Mouse (Mus musculus) limb, embryonic 11.5 days (tissue): ENCODE results near the gene Prickle1. TPM values are rescaled to one million over a fixed set of nuclear protein-coding genes. Genes with fewer than 3 reads are reported as not detected.

Experiments used
- ATAC-seq: fragments of 200-750 bp; cut with Nextera tagmentation; 2 replicates; pipeline ENCODE4 v1.8.0; 2017; ENCODE audit warnings: low read depth; ENCODE audit not compliant: insufficient number of reproducible peaks, low FRiP score, low TSS enrichment
- DNase-seq: peaks from one replicate; pipeline ENCODE4 v3.0.0-alpha.2; 2015; ENCODE audit warnings: low spot score
- H3K27ac ChIP-seq: fragments of 300-500 bp; sonication (generic); replicated peaks from 2 replicates; pipeline ENCODE4 v1.5.1; 2014; ENCODE audit warnings: low read depth, mild to moderate bottlenecking, low read length
- H3K27me3 ChIP-seq: fragments of 300-500 bp; sonication (generic); 2 replicates; pipeline ENCODE4 v1.6.1; 2014; ENCODE audit warnings: mild to moderate bottlenecking, low read length, mixed read lengths; ENCODE audit not compliant: control insufficient read depth, insufficient read depth
- H3K36me3 ChIP-seq: fragments of 300-500 bp; sonication (generic); 2 replicates; pipeline ENCODE4 v1.6.1; 2014; ENCODE audit warnings: mild to moderate bottlenecking, low read length, moderate library complexity, mixed read lengths; ENCODE audit not compliant: control insufficient read depth, insufficient read depth
- H3K4me1 ChIP-seq: fragments of 300-500 bp; sonication (generic); 2 replicates; pipeline ENCODE4 v1.6.1; 2014; ENCODE audit warnings: low read length, mixed read lengths; ENCODE audit not compliant: control insufficient read depth, insufficient read depth
- H3K4me2 ChIP-seq: fragments of 300-500 bp; sonication (generic); 2 replicates; pipeline ENCODE4 v1.6.1; 2014; ENCODE audit warnings: low read depth, mild to moderate bottlenecking, moderate library complexity; ENCODE audit not compliant: severe bottlenecking
- H3K4me3 ChIP-seq: fragments of 300-500 bp; sonication (generic); 2 replicates; pipeline ENCODE4 v1.5.1; 2014; ENCODE audit warnings: low read depth, low read length
- H3K9ac ChIP-seq: fragments of 300-500 bp; sonication (generic); 2 replicates; pipeline ENCODE4 v1.6.1; 2014; ENCODE audit warnings: mild to moderate bottlenecking, low read length
- H3K9me3 ChIP-seq: fragments of 300-500 bp; sonication (generic); 2 replicates; pipeline ENCODE4 v1.6.1; 2016; ENCODE audit warnings: low read length; ENCODE audit not compliant: control insufficient read depth
- WGBS: fragments of 180-500 bp; shearing (Covaris S2); extraction: QIAGEN DNeasy Blood & Tissue Kit; methylation state at CpG from one replicate; pipeline ENCODE4 v1.1.7; 2014; 5-methylcytosine and 5-hydroxymethylcytosine counted together
- polyA plus RNA-seq: library from polyadenylated mRNA; unstranded; fragments of >200 nt; fragmentation: Nextera tagmentation; extraction: Ambion mirVana; gene quantifications from 2 replicates; pipeline ENCODE4 v1.2.1, GENCODE M21; 2014

Gene Prickle1
- polyA plus RNA-seq, 1 experiment from 2014 or later: 30.0 TPM

GRCm38 (mm10) chr15:93619551-93619950 lies 23.9 kb upstream of the Prickle1 start:
- no peak for ATAC-seq
- Histone ChIP-seq H3K4me1 (peaks cover 9% of the 10 kb centered on the region), H3K27ac (no peak overlapping the region), H3K9ac (no peak overlapping the region), H3K36me3 (no peaks in the 10 kb centered on the region), H3K9me3 (no peaks in the 10 kb centered on the region), H3K27me3 (no peaks in the 10 kb centered on the region), H3K4me2 (no peak overlapping the region), H3K4me3 (no peak overlapping the region)
- 43% methylated on average over 4 of the region's 4 CpGs for WGBS
- no peak for DNase-seq

- no peaks in the 10 kb centered on the region for H3K36me3 ChIP-seq
- H3K4me2 ChIP-seq: no peak overlapping the region
- no peaks in the 10 kb centered on the region for H3K9me3 ChIP-seq
- H3K4me3 ChIP-seq: no peak overlapping the region
- peaks cover 9% of the 10 kb centered on the region for H3K4me1 ChIP-seq
- 44% methylated on average over 6 of the region's 6 CpGs for WGBS
- no peaks in the 10 kb centered on the region for H3K27me3 ChIP-seq
- no peak for ATAC-seq
- H3K9ac ChIP-seq: no peak overlapping the region
- H3K27ac ChIP-seq: no peak overlapping the region
- DNase-seq: peak; percentile 68
Observed at GRCm38 (mm10) chr15:93618442-93619150, 22.9 kb upstream of the Prickle1 start.

- ATAC-seq (no peak), DNase-seq (no peak)
- Histone ChIP-seq H3K9ac (no peak overlapping the region), H3K4me2 (no peak overlapping the region), H3K9me3 (no peaks in the 10 kb centered on the region), H3K4me3 (no peak overlapping the region), H3K27me3 (no peaks in the 10 kb centered on the region), H3K36me3 (no peaks in the 10 kb centered on the region), H3K27ac (no peak overlapping the region), H3K4me1 (peaks cover 6% of the 10 kb centered on the region)
- 92% methylated on average over 4 of the region's 4 CpGs for WGBS
Observed at GRCm38 (mm10) chr15:93616277-93616676, 20.6 kb upstream of the Prickle1 start.

GRCm38 (mm10) chr15:93615031-93615430 lies 19.3 kb upstream of the Prickle1 start:
- Histone ChIP-seq H3K36me3 (no peaks in the 10 kb centered on the region), H3K4me3 (no peak overlapping the region), H3K9ac (no peak overlapping the region), H3K27ac (no peak overlapping the region), H3K4me1 (peaks cover 5% of the 10 kb centered on the region; the same call in 1 of the 2 replicates), H3K9me3 (no peaks in the 10 kb centered on the region), H3K4me2 (no peak overlapping the region), H3K27me3 (no peaks in the 10 kb centered on the region)
- DNase-seq (no peak), ATAC-seq (no peak)
- 85% methylated on average over 3 of the region's 3 CpGs for WGBS

- 66% methylated on average over 3 of the region's 3 CpGs for WGBS
- Histone ChIP-seq H3K4me3 (no peak overlapping the region), H3K4me2 (no peak overlapping the region), H3K4me1 (peaks cover under 1% of the 10 kb centered on the region; the same call in 1 of the 2 replicates), H3K27me3 (no peaks in the 10 kb centered on the region), H3K36me3 (no peaks in the 10 kb centered on the region), H3K27ac (no peak overlapping the region), H3K9me3 (no peaks in the 10 kb centered on the region), H3K9ac (no peak overlapping the region)
- DNase-seq (no peak), ATAC-seq (no peak)
Observed at GRCm38 (mm10) chr15:93613606-93614005, 17.9 kb upstream of the Prickle1 start.

GRCm38 (mm10) chr15:93611536-93612300 lies 16.0 kb upstream of the Prickle1 start:
- DNase-seq (no peak), ATAC-seq (no peak)

GRCm38 (mm10) chr15:93610721-93611201 lies 15.1 kb upstream of the Prickle1 start:
- Histone ChIP-seq H3K9ac (no peak overlapping the region), H3K4me2 (no peak overlapping the region), H3K4me3 (no peak overlapping the region), H3K27me3 (no peaks in the 10 kb centered on the region), H3K36me3 (no peaks in the 10 kb centered on the region), H3K9me3 (no peaks in the 10 kb centered on the region), H3K27ac (no peak overlapping the region), H3K4me1 (no peaks in the 10 kb centered on the region)
- ATAC-seq (no peak), DNase-seq (no peak)
- WGBS: 60% methylated on average over 19 of the region's 19 CpGs

More at GRCm38 (mm10) chr15:93611536-93612300, 16.0 kb upstream of the Prickle1 start:
- Histone ChIP-seq H3K27ac (no peak overlapping the region), H3K4me2 (no peak overlapping the region), H3K9ac (no peak overlapping the region), H3K36me3 (no peaks in the 10 kb centered on the region), H3K4me3 (no peak overlapping the region), H3K4me1 (no peaks in the 10 kb centered on the region), H3K27me3 (no peaks in the 10 kb centered on the region), H3K9me3 (no peaks in the 10 kb centered on the region)
- WGBS: 87% methylated on average over 16 of the region's 16 CpGs

- Histone ChIP-seq H3K4me1 (no peaks in the 10 kb centered on the region), H3K27me3 (no peaks in the 10 kb centered on the region), H3K9ac (no peak overlapping the region), H3K27ac (no peak overlapping the region), H3K4me2 (no peak overlapping the region), H3K9me3 (no peaks in the 10 kb centered on the region), H3K4me3 (no peak overlapping the region), H3K36me3 (no peaks in the 10 kb centered on the region)
- WGBS: 90% methylated on average over 18 of the region's 18 CpGs
- DNase-seq: no peak
- no peak for ATAC-seq
Observed at GRCm38 (mm10) chr15:93610288-93610687, 14.6 kb upstream of the Prickle1 start.
